Mouse (Mus musculus) frontal cortex, adult 2 months (tissue): ENCODE data around the gene Yeats2. TPM values are rescaled to one million over a fixed set of nuclear protein-coding genes. Genes with fewer than 3 reads are reported as not detected.
"Not testable (repeated sequence)": the region's sequence is repeated elsewhere in the genome, so short reads cannot be mapped to it uniquely, and the experiment has no call there.

Source experiments
- DNase-seq, 2 experiments: peaks; one replicate each; pipeline ENCODE4 v3.0.0; 2022; ENCODE audit warnings: low spot score in 1 of 2; ENCODE audit errors: extremely low spot score in 1 of 2
- polyA plus RNA-seq: library from polyadenylated mRNA; depleted of rRNA; stranded (reverse); fragments of >200 nt; gene quantifications from 2 replicates; pipeline ENCODE4 v1.2.3, GENCODE M21; 2012; rRNA removed

The Yeats2 gene
- polyA plus RNA-seq: 36.4 and 38.4 TPM in 2 replicates

- peak; percentile 43 to 74 for DNase-seq
These were observed at the start of gene Yeats2 for GRCm38 (mm10) chr16:20140772-20141531. Gene Yeats2 (plus strand): TSS chr16:20141063.

- DNase-seq: no peak
These were observed 44.9 kb upstream of the Yeats2 start for GRCm38 (mm10) chr16:20095966-20096365.

- DNase-seq: peak; percentile 93 to 97
These were observed 43.7 kb upstream of the Yeats2 start, which contains the start of gene Klhl24 for GRCm38 (mm10) chr16:20097069-20097710. Gene Klhl24 (plus strand): TSS chr16:20097542.

- peak; percentile 83 to 90 for DNase-seq
These were observed 43.0 kb upstream of the Yeats2 start for GRCm38 (mm10) chr16:20097711-20098374.

- DNase-seq: no peak
These were observed 42.5 kb upstream of the Yeats2 start for GRCm38 (mm10) chr16:20098375-20098727.

- DNase-seq: no peak
These were observed 41.8 kb upstream of the Yeats2 start for GRCm38 (mm10) chr16:20098866-20099629.

GRCm38 (mm10) chr16:20106996-20107395, 33.9 kb upstream of the Yeats2 start:
- DNase-seq: no peak

GRCm38 (mm10) chr16:20108961-20109360, 31.9 kb upstream of the Yeats2 start:
- DNase-seq: no peak

GRCm38 (mm10) chr16:20112649-20113048, 28.2 kb upstream of the Yeats2 start:
- no peak for DNase-seq

- no peak for DNase-seq
These were observed 24.8 kb upstream of the Yeats2 start for GRCm38 (mm10) chr16:20116069-20116468.

- DNase-seq: not testable (repeated sequence)
These were observed 14.5 kb upstream of the Yeats2 start for GRCm38 (mm10) chr16:20126319-20126883.

GRCm38 (mm10) chr16:20130397-20130796, 10.5 kb upstream of the Yeats2 start:
- DNase-seq: no peak

GRCm38 (mm10) chr16:20144568-20144967, 3.7 kb downstream of the Yeats2 start:
- no peak for DNase-seq

GRCm38 (mm10) chr16:20151991-20152390, 11.1 kb downstream of the Yeats2 start:
- DNase-seq: no peak

- DNase-seq: no peak
These were observed 12.9 kb downstream of the Yeats2 start for GRCm38 (mm10) chr16:20153742-20154141.

- DNase-seq: peak in 1 of 2 experiments; percentile 15
These were observed 19.3 kb downstream of the Yeats2 start for GRCm38 (mm10) chr16:20160130-20160529.

GRCm38 (mm10) chr16:20169071-20169470, 28.2 kb downstream of the Yeats2 start:
- DNase-seq: no peak

GRCm38 (mm10) chr16:20169471-20170106, 28.7 kb downstream of the Yeats2 start:
- no peak for DNase-seq

- DNase-seq: no peak
These were observed 38.7 kb downstream of the Yeats2 start for GRCm38 (mm10) chr16:20179406-20180175.
